Mouse (Mus musculus): ENCODE data around the gene Dapk2.
A peak's percentile ranks its signal among the peaks of the same experiment; 100 is the strongest.

Dapk2 gene

GRCm38 (mm10) chr9:66142265-66142664, 15.8 kb upstream of the Dapk2 start:
- DNase-seq (ENCODE audit: low spot score in 2 of 2) = no peak

- DNase-seq (ENCODE audit: low spot score in 2 of 2) = peak in 1 of 2 experiments; percentile 84
These were observed 13.8 kb upstream of the Dapk2 start for GRCm38 (mm10) chr9:66144248-66144647.

GRCm38 (mm10) chr9:66146141-66146540, 11.9 kb upstream of the Dapk2 start:
- DNase-seq (ENCODE audit: low spot score in 2 of 2) = no peak

- no peak for DNase-seq (ENCODE audit: low spot score in 2 of 2)
These were observed 6.0 kb upstream of the Dapk2 start for GRCm38 (mm10) chr9:66152011-66152410.

- no peak for DNase-seq (ENCODE audit: low spot score in 2 of 2)
These were observed 4.4 kb upstream of the Dapk2 start for GRCm38 (mm10) chr9:66153594-66153993.

- DNase-seq (ENCODE audit: low spot score in 2 of 2) = no peak
These were observed 4.0 kb upstream of the Dapk2 start for GRCm38 (mm10) chr9:66154013-66154412.

- DNase-seq (ENCODE audit: low spot score in 2 of 2) = no peak
These were observed 2.5 kb upstream of the Dapk2 start for GRCm38 (mm10) chr9:66155534-66155933.

GRCm38 (mm10) chr9:66158885-66159430, 935 bp downstream of the Dapk2 start:
- DNase-seq (ENCODE audit: low spot score in 2 of 2) = no peak

GRCm38 (mm10) chr9:66160155-66160554, 2.1 kb downstream of the Dapk2 start:
- no peak for DNase-seq (ENCODE audit: low spot score in 2 of 2)

- no peak for DNase-seq (ENCODE audit: low spot score in 2 of 2)
These were observed 5.0 kb downstream of the Dapk2 start for GRCm38 (mm10) chr9:66162995-66163394.

GRCm38 (mm10) chr9:66167222-66167621, 9.2 kb downstream of the Dapk2 start:
- DNase-seq (ENCODE audit: low spot score in 2 of 2) = no peak

- DNase-seq (ENCODE audit: low spot score in 2 of 2) = no peak
These were observed 10.2 kb downstream of the Dapk2 start for GRCm38 (mm10) chr9:66168233-66168632.

GRCm38 (mm10) chr9:66170506-66170905, 12.5 kb downstream of the Dapk2 start:
- no peak for DNase-seq (ENCODE audit: low spot score in 2 of 2)

GRCm38 (mm10) chr9:66171275-66171921, 13.4 kb downstream of the Dapk2 start:
- DNase-seq (ENCODE audit: low spot score in 2 of 2) = no peak

- DNase-seq (ENCODE audit: low spot score in 2 of 2) = no peak
These were observed 15.4 kb downstream of the Dapk2 start for GRCm38 (mm10) chr9:66173316-66173855.

GRCm38 (mm10) chr9:66174985-66175384, 17.0 kb downstream of the Dapk2 start:
- DNase-seq (ENCODE audit: low spot score in 2 of 2) = no peak

- no peak for DNase-seq (ENCODE audit: low spot score in 2 of 2)
These were observed 20.0 kb downstream of the Dapk2 start for GRCm38 (mm10) chr9:66177975-66178374.

- DNase-seq (ENCODE audit: low spot score in 2 of 2) = no peak
These were observed 21.8 kb downstream of the Dapk2 start for GRCm38 (mm10) chr9:66179795-66180194.

- DNase-seq (ENCODE audit: low spot score in 2 of 2) = no peak
These were observed 23.3 kb downstream of the Dapk2 start for GRCm38 (mm10) chr9:66181126-66181825.

GRCm38 (mm10) chr9:66181826-66182678, 24.0 kb downstream of the Dapk2 start:
- DNase-seq (ENCODE audit: low spot score in 2 of 2) = no peak

- no peak for DNase-seq (ENCODE audit: low spot score in 2 of 2)
These were observed 24.6 kb downstream of the Dapk2 start for GRCm38 (mm10) chr9:66182679-66182993.

GRCm38 (mm10) chr9:66183023-66183422, 25.0 kb downstream of the Dapk2 start:
- no peak for DNase-seq (ENCODE audit: low spot score in 2 of 2)
